Mouse (Mus musculus) small intestine, adult 2 months (tissue): Measurements from ENCODE around the gene Rsph3b.
"Not testable (repeated sequence)": the region's sequence is repeated elsewhere in the genome, so short reads cannot be mapped to it uniquely, and the experiment has no call there.

ENCODE experiments used
- CTCF ChIP-seq: fragments of 200-500 bp; IDR thresholded peaks from 2 replicates; pipeline ENCODE4 v1.5.1; 2012; ENCODE audit warnings: low read depth, mild to moderate bottlenecking, control low read depth, inconsistent platforms, low read length, moderate library complexity, mixed read lengths; ENCODE audit not compliant: insufficient replicate concordance, insufficient read length; ENCODE audit errors: extremely low read depth
- POLR2A ChIP-seq: fragments of 200-500 bp; IDR thresholded peaks from 2 replicates; pipeline ENCODE4 v1.6.1; 2012; ENCODE audit warnings: low read depth, mild to moderate bottlenecking, control low read depth, inconsistent platforms, low read length, moderate library complexity

GRCm38 (mm10) chr17:6960776-6961175 is 12.3 kb upstream of the Rsph3b start, which contains the start of gene Tagap1:
- TF ChIP-seq POLR2A, CTCF: not testable (repeated sequence)
